In genomic region chr7:38061060-38061970, GRCm38 (mm10) we compare ENCODE assay signal across 8 mouse cellular contexts. TPM values are rescaled to one million over a fixed set of nuclear protein-coding genes. Genes with fewer than 3 reads are reported as not detected.
DNase-seq lines count a peak whose midpoint lies in the region; ATAC-seq and TF ChIP-seq lines count a peak whose summit lies in the region.

No protein-coding gene starts in this region.

- H3K9me3 ChIP-seq in embryonic facial prominence, embryonic 14.5 days (ENCODE audit: control insufficient read depth, low read length) = no peaks in the 10 kb centered on the region
- H3K9me3 ChIP-seq in limb, embryonic 13.5 days = no peaks in the 10 kb centered on the region
- H3K9me3 ChIP-seq in midbrain, embryonic 16.5 days (replicated peaks; ENCODE audit: control insufficient read depth, low read length, poor library complexity, severe bottlenecking) = no peaks in the 10 kb centered on the region

- peak; percentile 76 for DNase-seq in 3T3-L1 (ENCODE audit: low read depth, low spot score)
- DNase-seq in embryonic facial prominence, embryonic 14.5 days (ENCODE audit: low spot score) = peak; percentile 94
- DNase-seq in heart, adult 8-10 months (ENCODE audit: low spot score) = peak; percentile 81
- DNase-seq in kidney, adult 8-10 months = peak; percentile 71 to 85
- peak; percentile 36 to 78 for DNase-seq in spleen, adult 2 months (ENCODE audit: low read depth in 1 of 2, low spot score in 2 of 2)

- H3K27ac ChIP-seq in bone marrow, adult 2 months (ENCODE audit: control insufficient read depth, insufficient read depth, low read depth, low read length, poor library complexity) = no peak overlapping the region
- H3K27ac ChIP-seq in embryonic facial prominence, embryonic 14.5 days (replicated peaks; ENCODE audit: low read depth, low read length) = peak overlapping the region; percentile 19
- H3K27ac ChIP-seq in limb, embryonic 13.5 days = peak overlapping the region; percentile 39
- H3K27ac ChIP-seq in midbrain, embryonic 16.5 days (ENCODE audit: low read length) = peak overlapping the region; percentile 72
- H3K27ac ChIP-seq in spleen, adult 2 months (ENCODE audit: insufficient read depth, low read length) = no peak overlapping the region

- TF ChIP-seq POLR2A in bone marrow, adult 2 months (IDR thresholded peaks at IDR 0.05; ENCODE audit: borderline replicate concordance, control insufficient read depth, low read depth, low read length) = no peak
- TF ChIP-seq POLR2A in spleen, adult 2 months (IDR thresholded peaks at IDR 0.05; ENCODE audit: low read depth, low read length) = no peak

- peak overlapping the region; percentile 74 for H3K9ac ChIP-seq in embryonic facial prominence, embryonic 14.5 days (ENCODE audit: low read depth, low read length)
- peak overlapping the region; percentile 71 for H3K9ac ChIP-seq in limb, embryonic 13.5 days
- H3K9ac ChIP-seq in midbrain, embryonic 16.5 days (ENCODE audit: low read depth, low read length) = peak overlapping the region; percentile 75

- 3% methylated on average over 56 of the region's 57 CpGs for WGBS in bone marrow, adult 2 months
- under 1% methylated on average over 33 of the region's 57 CpGs for WGBS in embryonic facial prominence, embryonic 14.5 days
- under 1% methylated on average over 55 of the region's 57 CpGs for WGBS in limb, embryonic 13.5 days
- under 1% methylated on average over 56 of the region's 57 CpGs for WGBS in midbrain, embryonic 16.5 days
- 4% methylated on average over 57 of the region's 57 CpGs for WGBS in spleen, adult 2 months

- peaks cover 1% of the 10 kb centered on the region; the same call in 1 of the 2 replicates for H3K4me1 ChIP-seq in bone marrow, adult 2 months (ENCODE audit: control insufficient read depth, insufficient read depth, low read length)
- H3K4me1 ChIP-seq in embryonic facial prominence, embryonic 14.5 days (ENCODE audit: control insufficient read depth, insufficient read depth, low read length) = no peaks in the 10 kb centered on the region
- H3K4me1 ChIP-seq in limb, embryonic 13.5 days = 0 out of 2 replicates have a peak, but pooled peaks cover 3% of the 10 kb centered on the region
- peaks cover 4% of the 10 kb centered on the region; the same call in 1 of the 2 replicates for H3K4me1 ChIP-seq in midbrain, embryonic 16.5 days (ENCODE audit: control insufficient read depth, insufficient read depth, low read length)
- H3K4me1 ChIP-seq in spleen, adult 2 months (ENCODE audit: control insufficient read depth, insufficient read depth, insufficient read length) = peaks cover 4% of the 10 kb centered on the region; the same call in 1 of the 2 replicates

- H3K4me2 ChIP-seq in embryonic facial prominence, embryonic 14.5 days (ENCODE audit: low read depth, low read length) = peak overlapping the region; percentile 86
- H3K4me2 ChIP-seq in limb, embryonic 13.5 days (replicated peaks) = peak overlapping the region; percentile 73
- H3K4me2 ChIP-seq in midbrain, embryonic 16.5 days (ENCODE audit: low read length) = peak overlapping the region; percentile 72

- H3K27me3 ChIP-seq in embryonic facial prominence, embryonic 14.5 days (replicated peaks; ENCODE audit: control insufficient read depth, insufficient read depth, low read length) = no peaks in the 10 kb centered on the region
- H3K27me3 ChIP-seq in limb, embryonic 13.5 days = peaks cover 9% of the 10 kb centered on the region; the same call in 1 of the 2 replicates
- no peaks in the 10 kb centered on the region; the same call in 1 of the 2 replicates for H3K27me3 ChIP-seq in midbrain, embryonic 16.5 days (ENCODE audit: control insufficient read depth, insufficient read depth, low read depth, low read length)
- H3K27me3 ChIP-seq in spleen, adult 2 months (ENCODE audit: control insufficient read depth, insufficient read depth, low read length) = no peaks in the 10 kb centered on the region

- peak; percentile 93 for TF ChIP-seq CTCF in bone marrow, adult 2 months (IDR thresholded peaks at IDR 0.05; ENCODE audit: control insufficient read depth, insufficient read depth, low read length)
- peak; percentile 97 for TF ChIP-seq CTCF in spleen, adult 2 months (IDR thresholded peaks at IDR 0.05; ENCODE audit: extremely low read depth, insufficient read depth, insufficient read length, insufficient replicate concordance)

- H3K36me3 ChIP-seq in embryonic facial prominence, embryonic 14.5 days (ENCODE audit: control insufficient read depth, insufficient read depth, low read length) = no peaks in the 10 kb centered on the region
- no peaks in the 10 kb centered on the region for H3K36me3 ChIP-seq in limb, embryonic 13.5 days
- H3K36me3 ChIP-seq in midbrain, embryonic 16.5 days (ENCODE audit: control insufficient read depth, insufficient read depth, low read length) = no peaks in the 10 kb centered on the region
- no peaks in the 10 kb centered on the region for H3K36me3 ChIP-seq in spleen, adult 2 months (ENCODE audit: control insufficient read depth, insufficient read depth, low read length)

- peak; percentile 96 for ATAC-seq in embryonic facial prominence, embryonic 14.5 days (ENCODE audit: low read depth)
- peak; percentile 90 for ATAC-seq in limb, embryonic 13.5 days (ENCODE audit: low FRiP score, low read depth)
- peak; percentile 93 for ATAC-seq in midbrain, embryonic 16.5 days

- H3K4me3 ChIP-seq in bone marrow, adult 2 months (replicated peaks; ENCODE audit: control insufficient read depth, low read depth, low read length) = peak overlapping the region; percentile 29
- H3K4me3 ChIP-seq in embryonic facial prominence, embryonic 14.5 days (ENCODE audit: low read depth, low read length) = peak overlapping the region; percentile 53
- peak overlapping the region; percentile 52 for H3K4me3 ChIP-seq in limb, embryonic 13.5 days
- H3K4me3 ChIP-seq in midbrain, embryonic 16.5 days (ENCODE audit: low read depth, low read length) = peak overlapping the region; percentile 58
- peak overlapping the region; percentile 54 for H3K4me3 ChIP-seq in spleen, adult 2 months (ENCODE audit: extremely low read depth, insufficient read depth, insufficient read length)

RNA-seq across cellular contexts. Expression of gene Uri1, which starts 38.0 kb away (rescaled TPM):
- polyA plus RNA-seq in bone marrow, adult 2 months (2011; ENCODE audit: insufficient read depth, insufficient read length, low replicate concordance, missing spikeins) = 12.1 and 16.0 TPM in 2 replicates
- 42.0 and 42.1 TPM in 2 replicates for polyA plus RNA-seq in embryonic facial prominence, embryonic 14.5 days (2014; fragmentation: Nextera tagmentation; extraction: Ambion mirVana)
- total RNA-seq in heart, adult 8-10 months (2022) = 10 to 100 TPM; 14.2 to 25.3 (median 16.6) TPM
- 42.3 and 42.6 TPM in 2 replicates for polyA plus RNA-seq in limb, embryonic 13.5 days (2015; fragmentation: Nextera tagmentation; extraction: Ambion mirVana)
- polyA plus RNA-seq in midbrain, embryonic 16.5 days (2015; fragmentation: Nextera tagmentation; extraction: Ambion mirVana) = 33.3 TPM in 2 replicates
- 5.3 and 7.4 TPM in 2 replicates for polyA plus RNA-seq in spleen, adult 2 months (2012; rRNA removed)

RNA-seq across cellular contexts. Expression of gene Ccne1, which starts 46.0 kb away (rescaled TPM):
- polyA plus RNA-seq in bone marrow, adult 2 months (2011; ENCODE audit: insufficient read depth, insufficient read length, low replicate concordance, missing spikeins) = 54.8 and 58.5 TPM in 2 replicates
- 73.7 and 82.9 TPM in 2 replicates for polyA plus RNA-seq in embryonic facial prominence, embryonic 14.5 days (2014; fragmentation: Nextera tagmentation; extraction: Ambion mirVana)
- total RNA-seq in heart, adult 8-10 months (2022) = 1 to 10 TPM in 3 of 4 experiments, under 1 TPM in 1; 0.95 to 2.2 (median 1.7) TPM
- polyA plus RNA-seq in limb, embryonic 13.5 days (2015; fragmentation: Nextera tagmentation; extraction: Ambion mirVana) = 76.3 and 77.5 TPM in 2 replicates
- polyA plus RNA-seq in midbrain, embryonic 16.5 days (2015; fragmentation: Nextera tagmentation; extraction: Ambion mirVana) = 9.6 and 13.2 TPM in 2 replicates
- polyA plus RNA-seq in spleen, adult 2 months (2012; rRNA removed) = 9.1 and 21.1 TPM in 2 replicates

Comparison
In these comparisons a context has a peak if more than half of its experiments do, and no peak if none do; other contexts are left out.
1. H3K27ac ChIP-seq: peak in embryonic facial prominence, embryonic 14.5 days (single experiment), limb, embryonic 13.5 days (single experiment) and midbrain, embryonic 16.5 days (single experiment); none in bone marrow, adult 2 months (single experiment) and spleen, adult 2 months (single experiment).
2. Peak in every context shown above with its lines, with median percentiles within 50 percentile points of each other: DNase-seq, H3K4me3 ChIP-seq, ATAC-seq, H3K4me2 ChIP-seq and H3K9ac ChIP-seq.